Mouse (Mus musculus) midbrain, embryonic 13.5 days (tissue): ENCODE data around the gene Actn2. TPM values are rescaled to one million over a fixed set of nuclear protein-coding genes. Genes with fewer than 3 reads are reported as not detected.

Source experiments
- ATAC-seq: fragments of 200-750 bp; cut with Nextera tagmentation; 2 replicates; pipeline ENCODE4 v1.8.0; 2017; ENCODE audit warnings: mild to moderate bottlenecking, moderate TSS enrichment, moderate library complexity
- H3K27ac ChIP-seq: fragments of 300-500 bp; sonication (generic); 2 replicates; pipeline ENCODE4 v1.5.1; 2015; ENCODE audit warnings: inconsistent platforms, mild to moderate bottlenecking, moderate library complexity
- H3K27me3 ChIP-seq: fragments of 300-500 bp; sonication (generic); 2 replicates; pipeline ENCODE4 v1.6.1; 2015; ENCODE audit warnings: mild to moderate bottlenecking, inconsistent platforms
- H3K36me3 ChIP-seq: fragments of 300-500 bp; sonication (generic); 2 replicates; pipeline ENCODE4 v1.6.1; 2015; ENCODE audit warnings: mild to moderate bottlenecking, inconsistent platforms
- H3K4me1 ChIP-seq: fragments of 300-500 bp; sonication (generic); replicated peaks from 2 replicates; pipeline ENCODE4 v1.6.1; 2015; ENCODE audit warnings: inconsistent platforms
- H3K4me2 ChIP-seq: fragments of 300-500 bp; sonication (generic); replicated peaks from 2 replicates; pipeline ENCODE4 v1.6.1; 2015; ENCODE audit warnings: moderate library complexity, mild to moderate bottlenecking, inconsistent platforms
- H3K4me3 ChIP-seq: fragments of 300-500 bp; sonication (generic); replicated peaks from 2 replicates; pipeline ENCODE4 v1.5.1; 2015; ENCODE audit warnings: mild to moderate bottlenecking, inconsistent platforms
- H3K9ac ChIP-seq: fragments of 300-500 bp; sonication (generic); replicated peaks from 2 replicates; pipeline ENCODE4 v1.6.1; 2015; ENCODE audit warnings: mild to moderate bottlenecking, inconsistent platforms
- H3K9me3 ChIP-seq: fragments of 300-500 bp; sonication (generic); 2 replicates; pipeline ENCODE4 v1.6.1; 2016; ENCODE audit warnings: mild to moderate bottlenecking, inconsistent platforms
- WGBS: fragments of 180-500 bp; shearing (Covaris S2); methylation state at CpG from one replicate; pipeline ENCODE4 v1.1.7; 2015; 5-methylcytosine and 5-hydroxymethylcytosine counted together
- polyA plus RNA-seq: library from polyadenylated mRNA; unstranded; fragments of >200 nt; fragmentation: Nextera tagmentation; extraction: Ambion mirVana; gene quantifications from 2 replicates; pipeline ENCODE4 v1.2.1, GENCODE M21; 2015

The Actn2 gene
- polyA plus RNA-seq, 1 experiment from 2014 or later: 1.1 TPM

GRCm38 (mm10) chr13:12283826-12284225 is 56.7 kb downstream of the Actn2 start:
- ATAC-seq: no peak
- no peak overlapping the region for H3K27ac ChIP-seq
- no peaks in the 10 kb centered on the region for H3K27me3 ChIP-seq
- H3K36me3 ChIP-seq: no peaks in the 10 kb centered on the region
- H3K9ac ChIP-seq: no peak overlapping the region
- H3K4me3 ChIP-seq: no peak overlapping the region
- WGBS: 81% methylated on average over 3 of the region's 3 CpGs
- no peaks in the 10 kb centered on the region for H3K4me1 ChIP-seq
- no peaks in the 10 kb centered on the region for H3K9me3 ChIP-seq
- H3K4me2 ChIP-seq: no peak overlapping the region

- Histone ChIP-seq H3K9ac (no peak overlapping the region), H3K4me2 (no peak overlapping the region), H3K36me3 (no peaks in the 10 kb centered on the region), H3K4me3 (no peak overlapping the region), H3K4me1 (no peaks in the 10 kb centered on the region), H3K27ac (no peak overlapping the region), H3K9me3 (no peaks in the 10 kb centered on the region), H3K27me3 (no peaks in the 10 kb centered on the region)
- no peak for ATAC-seq
- 72% methylated on average over 6 of the region's 6 CpGs for WGBS
Measured at GRCm38 (mm10) chr13:12274721-12275120, 65.8 kb downstream of the Actn2 start.

- no peak for ATAC-seq
- H3K4me2 ChIP-seq: no peak overlapping the region
- no peak overlapping the region for H3K27ac ChIP-seq
- H3K9me3 ChIP-seq: no peaks in the 10 kb centered on the region
- no peak overlapping the region for H3K4me3 ChIP-seq
- WGBS: 79% methylated on average over 4 of the region's 4 CpGs
- no peaks in the 10 kb centered on the region for H3K27me3 ChIP-seq
- H3K9ac ChIP-seq: no peak overlapping the region
- H3K4me1 ChIP-seq: no peaks in the 10 kb centered on the region
- no peaks in the 10 kb centered on the region for H3K36me3 ChIP-seq
Measured at GRCm38 (mm10) chr13:12274220-12274619, 66.3 kb downstream of the Actn2 start.

GRCm38 (mm10) chr13:12272953-12273352 is 67.6 kb downstream of the Actn2 start:
- ATAC-seq: no peak
- 46% methylated on average over 3 of the region's 3 CpGs for WGBS

GRCm38 (mm10) chr13:12267971-12268370 is 72.6 kb downstream of the Actn2 start:
- no peak for ATAC-seq

More at GRCm38 (mm10) chr13:12272953-12273352, 67.6 kb downstream of the Actn2 start:
- Histone ChIP-seq H3K4me2 (no peak overlapping the region), H3K4me1 (no peaks in the 10 kb centered on the region), H3K9ac (no peak overlapping the region), H3K36me3 (no peaks in the 10 kb centered on the region), H3K27ac (no peak overlapping the region), H3K27me3 (no peaks in the 10 kb centered on the region), H3K9me3 (no peaks in the 10 kb centered on the region), H3K4me3 (no peak overlapping the region)

GRCm38 (mm10) chr13:12267097-12267496 is 73.5 kb downstream of the Actn2 start:
- no peak overlapping the region for H3K9ac ChIP-seq
- no peak overlapping the region for H3K4me2 ChIP-seq
- 65% methylated on average over 3 of the region's 3 CpGs for WGBS
- no peak overlapping the region for H3K4me3 ChIP-seq
- no peaks in the 10 kb centered on the region for H3K27me3 ChIP-seq
- no peak for ATAC-seq
- H3K36me3 ChIP-seq: no peaks in the 10 kb centered on the region
- no peak overlapping the region for H3K27ac ChIP-seq
- H3K9me3 ChIP-seq: no peaks in the 10 kb centered on the region
- H3K4me1 ChIP-seq: no peaks in the 10 kb centered on the region

More at GRCm38 (mm10) chr13:12267971-12268370, 72.6 kb downstream of the Actn2 start:
- WGBS: 93% methylated on average over 3 of the region's 3 CpGs
- Histone ChIP-seq H3K9me3 (no peaks in the 10 kb centered on the region), H3K4me1 (no peaks in the 10 kb centered on the region), H3K27me3 (no peaks in the 10 kb centered on the region), H3K4me3 (no peak overlapping the region), H3K4me2 (no peak overlapping the region), H3K9ac (no peak overlapping the region), H3K27ac (no peak overlapping the region), H3K36me3 (no peaks in the 10 kb centered on the region)

- H3K4me1 ChIP-seq: no peaks in the 10 kb centered on the region
- no peak overlapping the region for H3K4me2 ChIP-seq
- H3K9me3 ChIP-seq: peaks cover 3% of the 10 kb centered on the region; the same call in 1 of the 2 replicates
- H3K27ac ChIP-seq: no peak overlapping the region
- ATAC-seq: no peak
- no peaks in the 10 kb centered on the region for H3K36me3 ChIP-seq
- WGBS: 75% methylated on average over 6 of the region's 6 CpGs
- no peak overlapping the region for H3K9ac ChIP-seq
- no peak overlapping the region for H3K4me3 ChIP-seq
- no peaks in the 10 kb centered on the region for H3K27me3 ChIP-seq
Measured at GRCm38 (mm10) chr13:12263996-12264395, 76.6 kb downstream of the Actn2 start.

GRCm38 (mm10) chr13:12261505-12261904 is 79.1 kb downstream of the Actn2 start:
- no peaks in the 10 kb centered on the region for H3K36me3 ChIP-seq
- no peak overlapping the region for H3K9ac ChIP-seq
- no peak overlapping the region for H3K27ac ChIP-seq
- H3K9me3 ChIP-seq: peaks cover 3% of the 10 kb centered on the region; the same call in 1 of the 2 replicates
- peaks cover 9% of the 10 kb centered on the region for H3K4me1 ChIP-seq
- H3K27me3 ChIP-seq: no peaks in the 10 kb centered on the region
- no peak overlapping the region for H3K4me2 ChIP-seq
- no peak for ATAC-seq
- no peak overlapping the region for H3K4me3 ChIP-seq

GRCm38 (mm10) chr13:12257391-12258380 is 82.9 kb downstream of the Actn2 start, which contains the start of gene Mtr:
Gene Mtr (minus strand): TSS chr13:12258113.
- H3K9ac ChIP-seq: peak within 1 kb of the TSS; percentile 73
- H3K4me3 ChIP-seq: peak within 1 kb of the TSS; percentile 65
- H3K27ac ChIP-seq: peak within 1 kb of the TSS; percentile 83
- ATAC-seq: peak; percentile 100
- no peaks in the 10 kb centered on the region for H3K36me3 ChIP-seq
- H3K27me3 ChIP-seq: no peaks in the 10 kb centered on the region
- peaks cover 3% of the 10 kb centered on the region; the same call in 1 of the 2 replicates for H3K9me3 ChIP-seq
- peak within 1 kb of the TSS; percentile 72 for H3K4me2 ChIP-seq
- WGBS: under 1% methylated on average over 69 of the region's 69 CpGs
- peaks cover 18% of the 10 kb centered on the region for H3K4me1 ChIP-seq

- Histone ChIP-seq H3K4me2 (peak overlapping the region; percentile 72), H3K9ac (peak overlapping the region; percentile 73), H3K9me3 (peaks cover 3% of the 10 kb centered on the region; the same call in 1 of the 2 replicates), H3K27me3 (no peaks in the 10 kb centered on the region), H3K4me3 (peak overlapping the region; percentile 65), H3K36me3 (no peaks in the 10 kb centered on the region), H3K4me1 (peaks cover 18% of the 10 kb centered on the region), H3K27ac (peak overlapping the region; percentile 83; the same call in 1 of the 2 replicates)
- 8% methylated on average over 10 of the region's 10 CpGs for WGBS
- no peak for ATAC-seq
Measured at GRCm38 (mm10) chr13:12256871-12257390, 83.6 kb downstream of the Actn2 start.

GRCm38 (mm10) chr13:12255911-12256705 is 84.5 kb downstream of the Actn2 start:
- Histone ChIP-seq H3K4me1 (peaks cover 18% of the 10 kb centered on the region), H3K36me3 (0 out of 2 replicates have a peak, but pooled peaks cover 3% of the 10 kb centered on the region), H3K27ac (no peak overlapping the region), H3K9ac (no peak overlapping the region), H3K4me3 (peak overlapping the region; percentile 65), H3K9me3 (peaks cover 3% of the 10 kb centered on the region; the same call in 1 of the 2 replicates), H3K4me2 (peak overlapping the region; percentile 72), H3K27me3 (no peaks in the 10 kb centered on the region)
- WGBS: 76% methylated on average over 3 of the region's 3 CpGs
- ATAC-seq: no peak
